Mouse (Mus musculus) layer of hippocampus, postnatal 14 days (tissue): Measurements from ENCODE around the gene Olfr933. TPM values are rescaled to one million over a fixed set of nuclear protein-coding genes. Genes with fewer than 3 reads are reported as not detected.

Source experiments
- DNase-seq, 2 experiments: peaks; one replicate each; pipeline ENCODE4 v3.0.0; 2021 to 2022; ENCODE audit warnings: low spot score in 2 of 2, mixed read lengths in 1 of 2
- long read RNA-seq, 2 experiments: library from polyadenylated mRNA; stranded (forward); transcript quantifications; one replicate each; pipeline ENCODE4 v2.0.0; 2021
- total RNA-seq, 2 experiments: library from RNA; stranded (reverse); gene quantifications; 2 replicates each; pipeline ENCODE4 v1.2.3; 2021

Olfr933 gene
- not detected for total RNA-seq
- long read RNA-seq, experiment 1: 0 reads
- long read RNA-seq, experiment 2: 0 reads

DNA sequence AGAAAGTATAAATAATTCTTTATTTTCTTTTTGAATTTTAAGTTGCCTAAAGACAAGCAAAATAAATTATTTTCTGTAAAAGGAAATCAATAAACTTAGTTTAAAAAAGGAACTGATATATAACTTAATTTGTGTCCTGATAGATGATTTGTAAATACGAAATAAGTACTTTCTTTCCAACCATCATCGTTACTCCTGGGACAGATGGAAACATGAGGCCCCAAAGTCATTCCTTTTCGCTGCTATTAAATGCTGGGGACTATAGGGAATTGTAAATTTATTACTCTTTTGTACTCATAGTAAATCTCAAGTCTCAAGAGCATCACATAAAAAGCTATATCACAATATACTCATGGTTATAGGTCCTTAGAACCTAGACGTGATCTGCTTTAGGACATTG, at the start of gene Olfr933:
TSS of gene Olfr933 (plus strand) at position 301 of the 400 bp plus-strand sequence.
- DNase-seq: no peak

DNA sequence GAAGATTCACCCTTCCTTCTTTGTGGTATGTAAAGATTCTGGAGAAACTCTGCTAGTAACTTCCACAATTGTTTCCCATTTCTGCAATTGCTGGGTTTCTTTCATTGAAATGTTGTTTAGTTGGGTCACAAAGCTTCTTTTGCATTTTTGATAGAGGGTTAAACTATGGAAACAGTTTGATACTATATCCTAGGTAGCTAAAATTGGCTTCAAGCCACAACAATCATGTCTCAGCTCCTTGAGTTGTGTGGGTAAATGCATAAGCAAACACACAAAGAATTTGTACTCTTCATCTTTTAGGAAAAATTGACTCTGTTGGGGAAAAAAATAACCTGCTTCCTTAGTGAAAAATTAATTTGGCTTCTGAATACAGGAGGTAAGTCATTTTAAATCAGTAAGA, 42.6 kb upstream of the Olfr933 start, which contains the start of gene Olfr930:
TSS of gene Olfr930 (plus strand) at position 301 of the 400 bp plus-strand sequence.
- DNase-seq: no peak

DNA sequence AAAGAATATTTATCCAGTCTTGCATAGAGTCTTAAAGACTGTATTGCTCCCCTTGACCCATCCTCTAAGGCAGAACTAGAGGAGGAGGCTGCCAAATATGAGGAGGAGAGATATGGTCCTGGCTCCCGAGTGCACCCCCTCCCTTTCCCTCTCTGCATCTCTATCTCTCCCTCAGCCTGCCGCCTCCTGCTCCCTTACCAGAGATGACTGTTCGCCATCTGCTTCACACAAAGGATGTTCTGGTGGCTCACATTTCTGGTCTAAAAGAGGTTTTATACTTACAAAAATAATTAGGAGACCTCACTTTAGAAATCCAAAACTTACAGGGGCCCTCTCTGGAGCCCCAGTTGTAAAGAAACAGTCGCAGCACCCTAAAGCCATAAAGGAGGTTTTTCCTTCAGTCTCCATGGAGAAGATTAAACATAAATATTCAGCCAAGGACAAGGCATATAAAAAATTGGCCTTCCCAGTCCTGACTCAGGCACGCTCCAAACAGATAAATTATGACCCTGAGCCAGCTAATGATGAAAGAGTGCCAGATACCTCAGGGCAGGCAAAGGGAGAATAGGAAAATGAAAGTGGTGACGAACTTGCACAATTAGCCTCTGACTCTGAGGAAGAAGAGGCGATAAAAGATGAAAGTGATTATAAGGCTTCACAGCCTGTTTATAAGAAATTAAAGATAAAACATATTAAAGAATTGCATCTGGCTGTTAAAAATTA, 18.6 kb upstream of the Olfr933 start:
- DNase-seq: peak in 1 of 2 experiments; percentile 40

DNA sequence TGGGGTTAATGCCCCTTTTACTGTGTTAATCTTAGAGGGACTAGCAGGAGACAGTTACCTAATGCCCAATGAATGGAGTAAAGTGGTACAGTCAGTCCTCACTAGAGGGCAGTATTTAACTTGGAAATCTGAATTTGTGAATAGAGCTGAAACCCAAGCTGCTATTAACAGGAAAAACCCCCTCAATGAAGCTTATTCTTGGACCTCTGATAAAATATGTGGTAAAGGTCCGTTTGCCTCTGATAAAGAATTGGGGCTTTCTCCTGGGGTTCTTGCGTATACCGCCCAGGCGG, 18.0 kb upstream of the Olfr933 start:
- DNase-seq: peak in 1 of 2 experiments; percentile 25

DNA sequence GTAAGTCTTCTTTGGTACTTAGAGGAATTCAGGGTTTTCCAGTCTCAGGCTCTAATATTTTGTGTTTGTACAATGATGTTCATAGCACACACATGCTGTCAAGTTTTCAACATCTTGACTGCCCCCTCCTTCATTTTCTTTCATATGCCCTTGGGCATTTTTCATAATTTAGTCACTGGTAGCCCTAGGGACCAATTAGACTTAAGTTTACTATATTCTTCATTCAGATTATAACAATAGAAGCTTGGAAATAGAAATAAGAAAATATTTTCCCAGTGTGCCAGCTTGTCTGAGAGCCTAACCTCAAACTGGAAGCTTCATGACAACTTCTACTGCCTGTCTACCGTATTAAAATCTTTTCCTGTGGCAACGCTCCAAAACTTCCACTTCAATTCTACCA, 16.1 kb downstream of the Olfr933 start, which contains the start of gene Olfr934:
TSS of gene Olfr934 (minus strand) at position 101 of the 400 bp plus-strand sequence.
- no peak for DNase-seq

DNA sequence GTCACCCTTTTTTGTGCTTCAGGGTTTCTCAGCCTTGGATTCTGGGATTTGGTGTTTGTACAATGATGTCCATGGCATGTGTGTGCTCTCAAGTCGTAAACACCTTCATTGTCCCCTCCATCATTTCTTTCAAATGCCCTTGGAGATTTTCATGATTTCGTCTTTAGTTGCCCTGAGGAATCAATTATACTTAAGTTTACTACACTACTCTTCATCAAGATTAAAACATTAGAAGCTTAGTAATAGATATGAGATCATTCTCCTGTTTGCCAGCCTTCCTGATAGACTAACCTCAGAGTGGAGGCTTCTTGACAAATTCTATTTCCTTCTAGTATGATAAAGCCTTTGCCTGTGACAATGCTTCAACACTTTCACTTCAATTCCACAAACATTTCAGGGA, 27.5 kb downstream of the Olfr933 start, which contains the start of gene Olfr935:
TSS of gene Olfr935 (minus strand) at position 101 of the 400 bp plus-strand sequence.
- DNase-seq: no peak

DNA sequence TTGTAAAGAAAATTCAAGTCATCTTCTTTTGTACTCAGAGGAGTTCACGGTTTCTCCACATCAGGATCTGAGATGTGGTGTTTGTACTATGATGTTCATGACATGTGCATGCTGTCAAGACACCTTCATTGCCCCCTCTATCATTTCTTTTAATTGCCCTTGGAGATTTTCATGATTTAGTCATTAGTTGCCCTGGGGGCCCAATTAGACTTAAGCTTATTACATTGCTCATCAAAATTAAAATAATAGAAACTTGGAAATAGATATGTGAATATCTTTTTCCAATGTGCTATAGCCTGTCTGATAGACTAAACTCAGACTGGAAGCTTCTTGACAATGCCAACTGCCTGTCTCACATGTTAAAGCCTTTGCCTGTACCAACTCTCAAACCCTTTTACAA, 51.2 kb downstream of the Olfr933 start, which contains the start of gene Olfr146:
TSS of gene Olfr146 (minus strand) at position 101 of the 400 bp plus-strand sequence.
- no peak for DNase-seq

Other genes starting within 250 kb of the Olfr933 start
- gene Olfr920, start 220.0 kb upstream of the Olfr933 start, total RNA-seq: under 1 TPM in 1 of 2 experiments, not detected in 1; 0.07 TPM
- gene Olfr921, start 199.2 kb upstream of the Olfr933 start, total RNA-seq: not detected
- gene Olfr922, start 157.7 kb upstream of the Olfr933 start, total RNA-seq: not detected
- gene Olfr923, start 145.8 kb upstream of the Olfr933 start, total RNA-seq: not detected
- not detected for gene Olfr924, start 127.9 kb upstream of the Olfr933 start, total RNA-seq
- not detected for gene Olfr26, start 117.3 kb upstream of the Olfr933 start, total RNA-seq
- gene Olfr926, start 95.2 kb upstream of the Olfr933 start, total RNA-seq: not detected
- gene Olfr930, start 42.5 kb upstream of the Olfr933 start, total RNA-seq: not detected
- not detected for gene Olfr934, start 16.0 kb downstream of the Olfr933 start, total RNA-seq
- not detected for gene Olfr935, start 27.4 kb downstream of the Olfr933 start, total RNA-seq
- gene Olfr146, start 51.1 kb downstream of the Olfr933 start, total RNA-seq: not detected
- gene Olfr937, start 92.6 kb downstream of the Olfr933 start, total RNA-seq: not detected
- not detected for gene Olfr938, start 106.6 kb downstream of the Olfr933 start, total RNA-seq
- gene Olfr27, start 155.8 kb downstream of the Olfr933 start, total RNA-seq: not detected
- gene Olfr943, start 194.0 kb downstream of the Olfr933 start, total RNA-seq: not detected
- not detected for gene Olfr944, start 229.6 kb downstream of the Olfr933 start, total RNA-seq